Mouse (Mus musculus) lung, postnatal 0 days (tissue): ENCODE measurements at regions not wholly inside any gene's neighbourhood (a gene's known extent, or its start where the extent isn't known, plus 50 kb on each side); places are given as distances from the start of the nearest gene placed in this dataset.

ENCODE experiments used
- ATAC-seq: fragments of 200-750 bp; cut with Nextera tagmentation; 2 replicates; pipeline ENCODE4 v1.8.0; 2017; ENCODE audit warnings: moderate library complexity
- DNase-seq: peaks from one replicate; pipeline ENCODE4 v3.0.0-alpha.2; 2016; ENCODE audit warnings: low spot score
- H3K27ac ChIP-seq: fragments of 300-500 bp; sonication (generic); 2 replicates; pipeline ENCODE4 v1.5.1; 2014; ENCODE audit warnings: antibody characterized with exemption, mild to moderate bottlenecking, low read length, mixed read lengths
- H3K27me3 ChIP-seq: fragments of 300-500 bp; sonication (generic); replicated peaks from 2 replicates; pipeline ENCODE4 v1.6.1; 2014; ENCODE audit warnings: low read length, mixed read lengths; ENCODE audit not compliant: insufficient read depth
- H3K36me3 ChIP-seq: fragments of 300-500 bp; sonication (generic); 2 replicates; pipeline ENCODE4 v1.6.1; 2014; ENCODE audit warnings: low read length, mixed read lengths; ENCODE audit not compliant: insufficient read depth
- H3K4me1 ChIP-seq: fragments of 300-500 bp; sonication (generic); 2 replicates; pipeline ENCODE4 v1.6.1; 2014; ENCODE audit warnings: antibody characterized with exemption, low read depth, low read length, mixed read lengths; ENCODE audit not compliant: insufficient read depth
- H3K4me2 ChIP-seq: fragments of 300-500 bp; sonication (generic); replicated peaks from 2 replicates; pipeline ENCODE4 v1.6.1; 2014; ENCODE audit warnings: low read depth, mild to moderate bottlenecking, low read length, moderate library complexity, mixed read lengths
- H3K4me3 ChIP-seq: fragments of 300-500 bp; sonication (generic); 2 replicates; pipeline ENCODE4 v1.5.1; 2014; ENCODE audit warnings: low read depth, low read length
- H3K9ac ChIP-seq: fragments of 300-500 bp; sonication (generic); replicated peaks from 2 replicates; pipeline ENCODE4 v1.6.1; 2014; ENCODE audit warnings: low read depth, mild to moderate bottlenecking
- H3K9me3 ChIP-seq: fragments of 300-500 bp; sonication (generic); 2 replicates; pipeline ENCODE4 v1.6.1; 2016; ENCODE audit warnings: low read length, mixed read lengths
- CTCF ChIP-seq: IDR thresholded peaks from 2 replicates; pipeline ENCODE4 v1.5.1; 2016; ENCODE audit warnings: antibody characterized with exemption, mild to moderate bottlenecking
- EP300 ChIP-seq: IDR thresholded peaks from 2 replicates; pipeline ENCODE4 v1.6.1; 2016; ENCODE audit warnings: antibody characterized with exemption, mild to moderate bottlenecking, control low read depth
- WGBS: fragments of 180-500 bp; shearing (Covaris S2); extraction: QIAGEN DNeasy Blood & Tissue Kit; methylation state at CpG from one replicate; pipeline ENCODE4 v1.1.7; 2014; 5-methylcytosine and 5-hydroxymethylcytosine counted together

DNA sequence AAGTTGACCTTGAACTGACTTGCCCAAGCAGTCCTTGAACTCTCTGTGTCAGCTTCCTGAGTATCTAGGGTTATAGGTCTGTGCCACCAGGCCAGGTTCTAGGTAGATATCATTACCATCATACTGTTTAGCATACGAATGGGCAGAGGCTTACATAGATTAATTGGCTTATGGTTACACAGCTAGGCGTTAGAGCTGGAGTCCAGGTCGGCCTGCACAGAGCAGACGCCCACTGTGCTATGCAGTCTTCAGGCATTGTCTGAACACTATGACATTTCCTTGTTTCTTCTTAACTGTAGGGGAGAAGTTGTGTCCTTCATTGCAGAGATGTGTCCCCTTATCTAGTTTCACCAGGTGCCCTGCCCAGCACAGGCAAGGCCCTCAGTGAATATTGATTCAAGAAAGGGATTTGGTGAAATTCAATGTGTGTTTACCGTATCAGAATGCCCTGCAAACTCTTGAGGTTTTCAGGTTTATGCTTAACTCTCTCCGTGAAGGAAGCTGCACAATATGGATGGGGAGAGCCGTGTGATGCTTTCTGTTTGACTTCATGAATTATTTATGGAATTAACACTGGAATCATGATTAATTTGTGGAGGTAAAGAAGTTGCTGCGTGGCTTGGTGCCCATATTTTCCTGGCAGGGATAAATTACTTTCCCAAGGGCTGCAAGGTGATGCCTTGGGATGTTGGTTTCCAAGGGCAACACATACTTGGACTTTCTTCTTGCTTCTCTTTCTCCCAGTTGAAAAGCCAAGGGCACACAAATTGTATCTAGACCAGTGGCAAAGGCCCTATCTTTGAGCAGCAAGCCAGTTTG lies 78.7 kb upstream of the Pcdh8 start:
- Histone ChIP-seq H3K27ac (no peak overlapping the region), H3K4me3 (no peak overlapping the region), H3K4me2 (no peak overlapping the region), H3K27me3 (no peaks in the 10 kb centered on the region), H3K9me3 (no peaks in the 10 kb centered on the region), H3K36me3 (no peaks in the 10 kb centered on the region), H3K9ac (no peak overlapping the region), H3K4me1 (no peaks in the 10 kb centered on the region)
- no peak for ATAC-seq
- WGBS = 74% methylated on average over 8 of the region's 8 CpGs
- no peak for DNase-seq
- TF ChIP-seq CTCF = no peak
- TF ChIP-seq EP300 = no peak

DNA sequence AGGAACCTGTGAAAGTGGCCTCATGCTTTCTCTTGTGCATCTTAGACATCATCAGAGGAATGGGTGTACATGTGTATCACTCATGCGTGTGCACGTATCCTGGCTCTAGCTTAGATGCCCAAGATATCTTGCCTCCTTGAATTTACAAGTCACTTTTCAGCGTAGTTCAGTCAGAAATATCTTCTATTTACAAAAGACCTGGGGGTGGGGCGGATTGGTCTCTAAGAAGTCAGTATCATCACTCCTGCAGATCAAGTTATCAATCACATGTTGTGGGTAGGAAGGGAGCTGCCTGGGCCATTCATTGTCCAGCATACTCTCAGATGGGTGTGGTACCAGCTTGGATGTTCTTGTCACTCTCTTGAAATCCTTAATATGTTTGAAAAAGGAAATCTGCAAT lies 77.0 kb upstream of the Pcdh8 start:
- H3K4me1 ChIP-seq = no peaks in the 10 kb centered on the region

DNA sequence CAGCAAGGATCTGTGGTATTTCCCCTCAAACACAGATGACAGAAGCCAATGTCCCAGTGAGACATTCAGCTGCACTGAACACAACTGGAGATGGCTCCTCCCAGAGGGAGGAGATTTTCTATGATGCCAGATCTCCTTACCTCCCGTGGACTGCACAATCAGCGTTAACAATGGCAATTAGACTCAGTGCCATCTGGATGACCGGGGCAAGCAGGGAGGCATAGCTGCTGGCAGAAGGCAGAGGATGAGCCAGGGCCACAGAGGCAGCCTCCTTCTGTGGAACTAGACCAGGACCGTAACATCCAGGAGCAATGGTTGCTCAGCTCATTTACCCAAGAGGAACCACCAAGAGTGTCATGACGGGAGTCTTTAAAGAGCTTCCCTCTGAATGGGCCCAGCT lies 73.2 kb upstream of the Pcdh8 start:
- no peaks in the 10 kb centered on the region for H3K27me3 ChIP-seq
- ATAC-seq (no peak), DNase-seq (no peak)
- H3K4me2 ChIP-seq = no peak overlapping the region
- no peak for TF ChIP-seq EP300
- no peak for TF ChIP-seq CTCF
- H3K9me3 ChIP-seq = no peaks in the 10 kb centered on the region
- no peak overlapping the region for H3K9ac ChIP-seq
- no peaks in the 10 kb centered on the region for H3K36me3 ChIP-seq
- no peaks in the 10 kb centered on the region for H3K4me1 ChIP-seq
- 84% methylated on average over 5 of the region's 5 CpGs for WGBS
- no peak overlapping the region for H3K27ac ChIP-seq
- H3K4me3 ChIP-seq = no peak overlapping the region

More for the DNA sequence above, 77.0 kb upstream of the Pcdh8 start:
- no peak for ATAC-seq
- DNase-seq = no peak
- no peak overlapping the region for H3K27ac ChIP-seq
- TF ChIP-seq EP300 = no peak
- TF ChIP-seq CTCF = no peak
- no peak overlapping the region for H3K4me3 ChIP-seq
- H3K36me3 ChIP-seq = no peaks in the 10 kb centered on the region
- WGBS = 76% methylated on average over 4 of the region's 4 CpGs
- no peak overlapping the region for H3K4me2 ChIP-seq
- no peaks in the 10 kb centered on the region for H3K27me3 ChIP-seq
- H3K9me3 ChIP-seq = no peaks in the 10 kb centered on the region
- H3K9ac ChIP-seq = no peak overlapping the region

DNA sequence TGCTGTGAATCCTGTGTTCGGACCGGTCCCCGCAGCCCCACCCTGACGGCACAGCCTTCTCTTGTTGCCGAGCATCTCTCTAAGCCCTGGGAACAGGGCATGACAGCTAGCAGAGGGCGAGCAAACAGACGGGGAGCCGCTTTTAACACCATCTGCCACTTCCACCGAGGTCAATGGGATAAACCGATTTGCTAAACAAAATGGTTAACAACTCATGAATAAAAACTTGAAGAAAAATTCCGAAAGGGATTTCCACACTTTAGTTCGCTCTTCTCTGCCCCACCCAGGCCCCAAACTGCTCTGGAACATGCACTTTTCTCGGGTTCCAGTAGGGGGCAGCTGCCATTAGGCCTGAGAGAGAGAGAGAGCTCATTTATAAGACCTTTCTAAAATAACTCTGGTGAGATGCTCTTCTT lies 72.0 kb upstream of the Pcdh8 start:
- peak; percentile 6 for DNase-seq
- H3K4me1 ChIP-seq = no peaks in the 10 kb centered on the region
- no peaks in the 10 kb centered on the region for H3K9me3 ChIP-seq
- 18% methylated on average over 13 of the region's 13 CpGs for WGBS
- H3K27me3 ChIP-seq = no peaks in the 10 kb centered on the region
- H3K27ac ChIP-seq = no peak overlapping the region
- H3K4me2 ChIP-seq = no peak overlapping the region
- ATAC-seq = no peak
- no peak overlapping the region for H3K4me3 ChIP-seq
- H3K9ac ChIP-seq = no peak overlapping the region
- no peaks in the 10 kb centered on the region for H3K36me3 ChIP-seq
- TF ChIP-seq EP300 (no peak), CTCF (peak; percentile 55)

DNA sequence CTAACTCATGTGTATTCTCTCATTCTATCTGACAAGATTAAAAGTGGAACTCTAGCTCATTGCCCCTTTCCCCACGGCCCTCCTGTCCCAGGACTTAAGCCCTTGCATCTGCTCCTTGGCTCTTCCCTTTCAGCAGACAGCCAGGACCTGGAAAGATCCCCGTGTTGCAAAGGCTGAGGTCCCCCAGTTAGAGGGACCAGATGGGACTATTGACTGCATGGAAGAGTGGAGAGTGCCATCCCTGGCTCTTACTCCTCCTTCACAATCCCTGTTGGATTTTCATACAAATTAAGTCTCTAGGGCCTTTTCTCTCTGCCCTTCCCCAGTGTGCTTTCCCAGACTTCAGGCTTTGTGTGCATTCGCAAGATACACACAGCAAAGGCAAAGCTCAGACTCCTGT lies 71.6 kb upstream of the Pcdh8 start:
- TF ChIP-seq EP300 (no peak), CTCF (no peak)
- Histone ChIP-seq H3K4me1 (no peaks in the 10 kb centered on the region), H3K36me3 (no peaks in the 10 kb centered on the region), H3K9ac (no peak overlapping the region), H3K27me3 (no peaks in the 10 kb centered on the region), H3K9me3 (no peaks in the 10 kb centered on the region), H3K4me3 (no peak overlapping the region), H3K4me2 (no peak overlapping the region), H3K27ac (no peak overlapping the region)
- WGBS = 47% methylated on average over 3 of the region's 3 CpGs
- ATAC-seq = no peak
- DNase-seq = no peak

DNA sequence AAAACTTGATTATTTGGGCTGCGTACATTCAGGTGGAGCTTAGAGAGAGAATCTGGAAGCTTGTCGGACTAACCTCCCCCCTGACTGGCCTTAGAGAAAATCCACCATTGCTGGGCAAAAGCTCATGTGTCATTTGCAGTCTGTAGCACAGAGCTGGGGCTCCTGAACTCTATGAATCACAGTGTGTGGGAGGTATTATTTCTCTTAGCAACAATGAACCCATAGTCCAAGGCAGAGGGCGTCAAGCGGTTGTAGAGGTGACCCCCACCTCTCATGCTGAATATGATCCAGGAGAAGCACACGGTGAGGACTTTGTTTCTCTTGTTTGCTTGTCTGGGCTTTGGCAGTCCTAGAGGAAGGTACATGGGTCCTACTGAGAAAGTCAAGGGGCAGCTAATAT lies 66.0 kb upstream of the Pcdh8 start:
- no peak overlapping the region for H3K4me3 ChIP-seq
- H3K4me2 ChIP-seq = no peak overlapping the region
- H3K4me1 ChIP-seq = no peaks in the 10 kb centered on the region
- H3K27me3 ChIP-seq = no peaks in the 10 kb centered on the region
- no peaks in the 10 kb centered on the region for H3K36me3 ChIP-seq
- DNase-seq (no peak), ATAC-seq (no peak)
- TF ChIP-seq EP300 (no peak), CTCF (no peak)
- H3K9me3 ChIP-seq = no peaks in the 10 kb centered on the region
- WGBS = 58% methylated on average over 5 of the region's 5 CpGs
- no peak overlapping the region for H3K9ac ChIP-seq
- H3K27ac ChIP-seq = no peak overlapping the region
